Mouse (Mus musculus): Measurements from ENCODE around the gene Arl2.

DNA sequence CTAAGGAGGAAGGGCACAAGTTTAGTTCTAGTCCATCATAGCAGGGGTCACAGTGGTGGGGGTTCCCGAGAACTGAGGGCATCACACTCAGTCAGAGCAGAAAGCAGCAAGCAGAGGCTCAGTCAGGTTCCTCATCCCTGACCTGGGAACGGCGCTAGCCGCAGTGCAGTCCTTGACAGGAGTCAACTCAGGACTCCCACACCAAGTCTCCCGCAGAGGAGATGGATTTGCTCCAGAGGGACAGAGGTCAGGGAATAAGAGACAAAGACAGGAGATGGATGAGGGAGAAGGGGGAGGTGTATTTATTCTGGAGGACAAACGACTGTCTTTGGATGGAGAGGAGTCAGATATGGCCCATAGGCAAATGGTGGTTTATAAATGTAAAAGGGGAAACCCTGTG, 28.2 kb downstream of the Arl2 start:
- TF ChIP-seq POLR2A (IDR thresholded peaks at IDR 0.05; ENCODE audit: borderline replicate concordance, extremely low read depth, insufficient read depth, insufficient read length, poor library complexity, severe bottlenecking) (no peak), CTCF (IDR thresholded peaks at IDR 0.05; ENCODE audit: borderline replicate concordance, extremely low read depth, insufficient read depth, insufficient read length) (no peak)

Data from brain, embryonic 14.5 days (tissue).